Mouse (Mus musculus): Measurements from ENCODE around the gene Pak1. TPM values are rescaled to one million over a fixed set of nuclear protein-coding genes. Genes with fewer than 3 reads are reported as not detected.

Gene Pak1
- polyA plus RNA-seq, 1 experiment from 2014 or later, result 29.8 TPM

- H3K4me3 ChIP-seq, result no peak overlapping the region
- WGBS, result 86% methylated on average over 7 of the region's 7 CpGs
- H3K27ac ChIP-seq, result no peak overlapping the region
- H3K9me3 ChIP-seq (replicated peaks), result no peaks in the 10 kb centered on the region
- no peak for DNase-seq (ENCODE audit: low spot score)
- H3K27me3 ChIP-seq (ENCODE audit: low read depth, poor library complexity, severe bottlenecking), result no peaks in the 10 kb centered on the region
- H3K4me1 ChIP-seq, result no peaks in the 10 kb centered on the region
- no peaks in the 10 kb centered on the region; the same call in 1 of the 2 replicates for H3K36me3 ChIP-seq
Measured at GRCm38 (mm10) chr7:97877846-97878538, 89.7 kb downstream of the Pak1 start.

GRCm38 (mm10) chr7:97911646-97912045 lies 123.3 kb downstream of the Pak1 start:
- H3K27ac ChIP-seq, result no peak overlapping the region
- DNase-seq (ENCODE audit: low spot score), result no peak
- WGBS, result 84% methylated on average over 3 of the region's 3 CpGs
- H3K27me3 ChIP-seq (ENCODE audit: low read depth, poor library complexity, severe bottlenecking), result no peaks in the 10 kb centered on the region
- H3K4me3 ChIP-seq, result no peak overlapping the region
- H3K9me3 ChIP-seq (replicated peaks), result no peaks in the 10 kb centered on the region
- H3K36me3 ChIP-seq, result peaks cover 21% of the 10 kb centered on the region
- H3K4me1 ChIP-seq, result no peaks in the 10 kb centered on the region

GRCm38 (mm10) chr7:97914833-97915516 lies 126.6 kb downstream of the Pak1 start:
- DNase-seq (ENCODE audit: low spot score), result no peak
- WGBS, result 88% methylated on average over 2 of the region's 2 CpGs

GRCm38 (mm10) chr7:97919742-97920141 lies 131.4 kb downstream of the Pak1 start, which contains the start of gene Gdpd4:
Gene Gdpd4, plus strand, starts transcription at chr7:97919955.
- 81% methylated on average over 12 of the region's 12 CpGs for WGBS
- H3K4me1 ChIP-seq, result no peaks in the 10 kb centered on the region
- H3K9me3 ChIP-seq (replicated peaks), result no peaks in the 10 kb centered on the region
- H3K27me3 ChIP-seq (ENCODE audit: low read depth, poor library complexity, severe bottlenecking), result no peaks in the 10 kb centered on the region
- H3K4me3 ChIP-seq, result no peak within 1 kb of the TSS
- DNase-seq (ENCODE audit: low spot score), result no peak
- no peaks in the 10 kb centered on the region for H3K36me3 ChIP-seq
- no peak within 1 kb of the TSS for H3K27ac ChIP-seq

More at GRCm38 (mm10) chr7:97914833-97915516, 126.6 kb downstream of the Pak1 start:
- H3K27ac ChIP-seq, result no peak overlapping the region
- no peak overlapping the region for H3K4me3 ChIP-seq
- H3K4me1 ChIP-seq, result no peaks in the 10 kb centered on the region
- no peaks in the 10 kb centered on the region for H3K27me3 ChIP-seq (ENCODE audit: low read depth, poor library complexity, severe bottlenecking)
- H3K36me3 ChIP-seq, result peaks cover 14% of the 10 kb centered on the region
- H3K9me3 ChIP-seq (replicated peaks), result no peaks in the 10 kb centered on the region

- DNase-seq (ENCODE audit: low spot score), result no peak
- WGBS, result 87% methylated on average over 1 of the region's 1 CpGs
- no peaks in the 10 kb centered on the region for H3K4me1 ChIP-seq
- H3K36me3 ChIP-seq, result no peaks in the 10 kb centered on the region
- no peaks in the 10 kb centered on the region for H3K9me3 ChIP-seq (replicated peaks)
- no peaks in the 10 kb centered on the region for H3K27me3 ChIP-seq (ENCODE audit: low read depth, poor library complexity, severe bottlenecking)
- no peak overlapping the region for H3K27ac ChIP-seq
- no peak overlapping the region for H3K4me3 ChIP-seq
Measured at GRCm38 (mm10) chr7:97925819-97926218, 137.5 kb downstream of the Pak1 start.

- no peaks in the 10 kb centered on the region for H3K27me3 ChIP-seq (ENCODE audit: low read depth, poor library complexity, severe bottlenecking)
- WGBS, result 96% methylated on average over 5 of the region's 5 CpGs
- H3K27ac ChIP-seq, result no peak overlapping the region
- H3K4me1 ChIP-seq, result no peaks in the 10 kb centered on the region
- H3K4me3 ChIP-seq, result no peak overlapping the region
- DNase-seq (ENCODE audit: low spot score), result no peak
- H3K36me3 ChIP-seq, result no peaks in the 10 kb centered on the region
- H3K9me3 ChIP-seq (replicated peaks), result no peaks in the 10 kb centered on the region
Measured at GRCm38 (mm10) chr7:97926978-97927377, 138.6 kb downstream of the Pak1 start.

- WGBS, result 94% methylated on average over 1 of the region's 1 CpGs
- no peaks in the 10 kb centered on the region for H3K27me3 ChIP-seq (ENCODE audit: low read depth, poor library complexity, severe bottlenecking)
Measured at GRCm38 (mm10) chr7:97944485-97944884, 156.1 kb downstream of the Pak1 start.

More at GRCm38 (mm10) chr7:97944485-97944884, 156.1 kb downstream of the Pak1 start:
- no peaks in the 10 kb centered on the region for H3K9me3 ChIP-seq (replicated peaks)
- H3K36me3 ChIP-seq, result no peaks in the 10 kb centered on the region
- H3K4me1 ChIP-seq, result no peaks in the 10 kb centered on the region
- no peak overlapping the region for H3K4me3 ChIP-seq
- H3K27ac ChIP-seq, result no peak overlapping the region
- DNase-seq (ENCODE audit: low spot score), result no peak

Other genes starting within 250 kb of the Pak1 start
- gene Aamdc, start 209.0 kb upstream of the Pak1 start, polyA plus RNA-seq (2016; fragmentation: Nextera tagmentation; extraction: Ambion mirVana), result 28.7 and 39.8 TPM in 2 replicates
- gene Rsf1, start 208.7 kb upstream of the Pak1 start, polyA plus RNA-seq (2016; fragmentation: Nextera tagmentation; extraction: Ambion mirVana), result 23.0 and 25.6 TPM in 2 replicates
- gene Clns1a, start 91.9 kb upstream of the Pak1 start, polyA plus RNA-seq (2016; fragmentation: Nextera tagmentation; extraction: Ambion mirVana), result 314 and 345 TPM in 2 replicates
- gene Aqp11, start 50.3 kb upstream of the Pak1 start, polyA plus RNA-seq (2016; fragmentation: Nextera tagmentation; extraction: Ambion mirVana), result 2.8 and 2.9 TPM in 2 replicates
- gene Gdpd4, start 131.4 kb downstream of the Pak1 start, polyA plus RNA-seq (2016; fragmentation: Nextera tagmentation; extraction: Ambion mirVana), result not detected in 2 replicates

Data from limb, embryonic 10.5 days (tissue).